Comparison of ENCODE assay signal across 12 mouse cellular contexts in the genomic region with DNA sequence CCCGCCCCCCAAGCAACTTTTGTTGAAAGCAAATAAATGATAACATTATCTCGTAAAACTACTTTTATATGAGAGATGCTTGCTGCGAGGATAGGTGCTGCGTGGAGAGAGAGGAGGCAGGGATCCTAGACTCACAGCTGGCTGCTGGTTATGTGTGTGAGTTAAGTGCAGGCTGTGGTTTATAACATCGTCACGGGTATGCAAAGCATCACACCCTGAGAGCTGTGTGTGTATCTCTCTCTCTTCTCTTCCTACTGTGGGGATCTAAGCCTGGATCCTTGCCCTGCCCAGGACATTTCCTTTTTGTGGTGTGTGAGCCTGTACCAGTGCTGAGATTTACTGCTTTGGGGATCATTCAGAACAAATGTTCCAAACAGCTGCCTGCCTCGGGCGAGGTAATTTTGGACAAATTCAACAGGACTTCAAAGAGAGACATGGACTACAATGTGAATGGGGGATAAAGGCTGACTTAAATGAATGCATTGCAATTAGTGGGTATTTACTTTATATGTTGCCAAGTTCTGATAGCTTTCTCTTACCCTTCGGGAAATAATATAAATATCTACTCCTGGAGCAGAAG.
"Had no signal": no experiment of that assay in that cellular context is flagged by ENCODE, and none has a peak within 500 bp of the region (broad histone marks: within the 10 kb centered on the region; RNA-seq: fewer than 3 reads in every experiment).

No protein-coding gene starts in this region.

- DNase-seq: kidney, adult 2 months; kidney, postnatal 14 days; lung, adult 18-20 months; retina, postnatal 1 day; right cerebral cortex, postnatal 4 days; spleen, adult 18-20 months; thymus, postnatal 36 days had no signal

- H3K4me3 ChIP-seq: kidney, embryonic 15.5 days; limb, embryonic 12.5 days; midbrain, embryonic 13.5 days; myocyte had no signal

- ATAC-seq: midbrain, embryonic 13.5 days had no signal

- H3K27ac ChIP-seq: kidney, embryonic 15.5 days; limb, embryonic 12.5 days; liver, embryonic 14.5 days; midbrain, embryonic 13.5 days had no signal

- H3K9me3 ChIP-seq: kidney, embryonic 15.5 days; limb, embryonic 12.5 days; midbrain, embryonic 13.5 days had no signal

- H3K4me2 ChIP-seq: kidney, embryonic 15.5 days; limb, embryonic 12.5 days; midbrain, embryonic 13.5 days had no signal

- H3K9ac ChIP-seq: kidney, embryonic 15.5 days; limb, embryonic 12.5 days; liver, embryonic 14.5 days; midbrain, embryonic 13.5 days had no signal

- H3K36me3 ChIP-seq: kidney, embryonic 15.5 days; limb, embryonic 12.5 days; midbrain, embryonic 13.5 days had no signal

- H3K27me3 ChIP-seq: midbrain, embryonic 13.5 days had no signal

- H3K4me1 ChIP-seq: kidney, embryonic 15.5 days had no signal
